Mouse (Mus musculus) liver, embryonic 12.5 days (tissue): ENCODE measurements around the gene Nceh1. TPM values are rescaled to one million over a fixed set of nuclear protein-coding genes. Genes with fewer than 3 reads are reported as not detected.
A peak's percentile ranks its signal among the peaks of the same experiment; 100 is the strongest.

Experiments used
- ATAC-seq: fragments of 200-750 bp; cut with Nextera tagmentation; 2 replicates; pipeline ENCODE4 v1.8.0; 2017; ENCODE audit warnings: moderate number of reproducible peaks, mild to moderate bottlenecking, moderate library complexity
- H3K27ac ChIP-seq: fragments of 300-500 bp; sonication (generic); 2 replicates; pipeline ENCODE4 v1.5.1; 2016; ENCODE audit warnings: mild to moderate bottlenecking
- H3K27me3 ChIP-seq: fragments of 300-500 bp; sonication (generic); replicated peaks from 2 replicates; pipeline ENCODE4 v1.6.1; 2016; ENCODE audit warnings: mild to moderate bottlenecking, moderate library complexity
- H3K36me3 ChIP-seq: fragments of 300-500 bp; sonication (generic); 2 replicates; pipeline ENCODE4 v1.6.1; 2016; ENCODE audit warnings: mild to moderate bottlenecking, moderate library complexity
- H3K4me1 ChIP-seq: fragments of 300-500 bp; sonication (generic); 2 replicates; pipeline ENCODE4 v1.6.1; 2016
- H3K4me2 ChIP-seq: fragments of 300-500 bp; sonication (generic); 2 replicates; pipeline ENCODE4 v1.6.1; 2016; ENCODE audit warnings: mild to moderate bottlenecking, moderate library complexity
- H3K4me3 ChIP-seq: fragments of 300-500 bp; sonication (generic); 2 replicates; pipeline ENCODE4 v1.5.1; 2016; ENCODE audit warnings: mild to moderate bottlenecking, moderate library complexity
- H3K9ac ChIP-seq: fragments of 300-500 bp; sonication (generic); 2 replicates; pipeline ENCODE4 v1.6.1; 2016; ENCODE audit warnings: mild to moderate bottlenecking, moderate library complexity
- H3K9me3 ChIP-seq: fragments of 300-500 bp; sonication (generic); replicated peaks from 2 replicates; pipeline ENCODE4 v1.6.1; 2016; ENCODE audit warnings: mild to moderate bottlenecking, moderate library complexity
- WGBS: fragments of 180-500 bp; shearing (Covaris S2); methylation state at CpG from one replicate; pipeline ENCODE4 v1.1.7; 2016; ENCODE audit not compliant: insufficient replicate concordance; 5-methylcytosine and 5-hydroxymethylcytosine counted together
- polyA plus RNA-seq: library from polyadenylated mRNA; unstranded; fragments of >200 nt; fragmentation: Nextera tagmentation; extraction: Ambion mirVana; gene quantifications from 2 replicates; pipeline ENCODE4 v1.2.1, GENCODE M21; 2016

The Nceh1 gene
- polyA plus RNA-seq, 1 experiment from 2014 or later: 2.8 TPM

DNA sequence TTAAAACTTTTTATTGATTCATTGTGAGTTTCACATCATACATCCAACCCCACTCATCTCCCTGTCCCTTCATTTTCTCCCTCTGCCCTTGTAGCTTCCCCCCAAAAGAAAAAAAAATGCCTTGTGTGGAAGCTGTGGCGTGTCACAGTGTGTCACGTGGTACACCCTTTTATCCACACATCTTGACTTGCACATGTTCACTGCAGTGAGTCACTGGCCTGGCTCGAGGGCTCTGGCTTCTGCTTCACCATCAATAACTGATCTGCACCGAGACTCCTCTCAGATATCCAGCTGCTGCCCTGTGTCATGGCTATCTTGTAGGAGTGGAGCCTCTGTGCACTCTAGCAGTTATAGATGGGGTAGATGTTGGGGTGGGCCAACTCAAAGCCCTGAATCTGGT, 12.4 kb downstream of the Nceh1 start:
- 26% methylated on average over 4 of the region's 4 CpGs for WGBS
- Histone ChIP-seq H3K36me3 (no peaks in the 10 kb centered on the region), H3K9ac (no peak overlapping the region), H3K27ac (no peak overlapping the region), H3K4me1 (peaks cover 33% of the 10 kb centered on the region), H3K4me3 (no peak overlapping the region), H3K9me3 (no peaks in the 10 kb centered on the region), H3K27me3 (no peaks in the 10 kb centered on the region), H3K4me2 (no peak overlapping the region)
- ATAC-seq: peak; percentile 10; the same call in 1 of the 2 replicates

DNA sequence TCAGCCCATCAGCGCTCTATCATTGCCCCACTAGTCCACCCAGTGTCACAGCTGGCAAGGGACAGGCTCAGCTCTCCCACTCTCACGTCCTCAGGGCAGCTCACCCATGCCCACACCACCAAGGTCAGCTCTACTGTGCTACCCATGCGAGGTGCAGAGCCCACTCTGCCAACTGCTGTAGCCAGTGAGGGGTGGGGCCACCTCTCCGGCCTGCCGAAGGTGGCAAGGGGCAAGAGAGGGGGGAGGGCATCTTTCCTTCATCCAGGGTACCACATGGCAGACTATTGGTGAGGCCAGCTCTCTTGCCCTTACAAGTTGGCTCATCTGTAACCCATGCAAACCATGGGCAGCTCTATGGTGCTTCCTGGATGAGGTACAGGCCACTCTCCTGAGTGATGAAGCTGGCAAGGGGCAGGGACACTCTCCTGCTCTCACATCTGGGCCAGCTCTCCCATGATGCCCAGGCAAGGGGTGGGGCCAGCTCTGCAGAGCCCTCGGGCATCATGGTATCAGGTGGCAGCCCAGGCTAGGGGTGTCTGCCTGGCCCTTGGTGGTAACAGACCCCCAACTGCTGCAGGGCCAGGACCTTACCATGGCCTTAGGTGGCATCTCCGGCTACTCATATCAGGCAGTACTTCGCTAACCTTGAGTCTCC, 12.9 kb downstream of the Nceh1 start:
- H3K4me1 ChIP-seq: peaks cover 33% of the 10 kb centered on the region
- no peak overlapping the region for H3K27ac ChIP-seq
- no peaks in the 10 kb centered on the region for H3K27me3 ChIP-seq
- no peaks in the 10 kb centered on the region for H3K36me3 ChIP-seq
- H3K9me3 ChIP-seq: no peaks in the 10 kb centered on the region
- H3K4me3 ChIP-seq: no peak overlapping the region
- H3K4me2 ChIP-seq: no peak overlapping the region
- 0 out of 2 replicates have a peak, but pooled peaks have one; percentile 7 for ATAC-seq
- 78% methylated on average over 8 of the region's 8 CpGs for WGBS
- no peak overlapping the region for H3K9ac ChIP-seq

DNA sequence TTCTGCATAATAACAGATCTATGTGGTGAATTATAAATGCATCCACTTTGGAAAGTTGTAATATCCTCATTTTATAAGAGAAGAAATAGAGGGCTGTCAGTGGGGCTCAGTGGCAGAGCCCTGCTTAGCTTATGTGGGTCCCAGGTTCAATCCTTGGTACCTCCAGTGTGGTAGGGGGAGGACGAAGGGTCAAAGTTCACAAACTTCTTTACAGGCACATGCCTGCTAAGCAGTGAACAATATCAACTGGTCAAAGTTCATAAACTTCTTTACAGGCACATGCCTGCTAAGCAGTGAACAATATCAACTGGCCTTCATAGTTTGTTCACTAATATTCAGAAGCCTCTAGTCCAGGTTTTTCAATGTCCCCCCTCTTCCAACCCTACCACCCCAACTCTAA, 13.8 kb downstream of the Nceh1 start:
- H3K9ac ChIP-seq: no peak overlapping the region
- no peaks in the 10 kb centered on the region for H3K27me3 ChIP-seq
- no peak for ATAC-seq
- WGBS: 57% methylated on average over 1 of the region's 1 CpGs
- H3K9me3 ChIP-seq: no peaks in the 10 kb centered on the region
- no peak overlapping the region for H3K27ac ChIP-seq
- no peaks in the 10 kb centered on the region for H3K36me3 ChIP-seq
- H3K4me3 ChIP-seq: no peak overlapping the region
- H3K4me2 ChIP-seq: no peak overlapping the region
- peaks cover 38% of the 10 kb centered on the region for H3K4me1 ChIP-seq

DNA sequence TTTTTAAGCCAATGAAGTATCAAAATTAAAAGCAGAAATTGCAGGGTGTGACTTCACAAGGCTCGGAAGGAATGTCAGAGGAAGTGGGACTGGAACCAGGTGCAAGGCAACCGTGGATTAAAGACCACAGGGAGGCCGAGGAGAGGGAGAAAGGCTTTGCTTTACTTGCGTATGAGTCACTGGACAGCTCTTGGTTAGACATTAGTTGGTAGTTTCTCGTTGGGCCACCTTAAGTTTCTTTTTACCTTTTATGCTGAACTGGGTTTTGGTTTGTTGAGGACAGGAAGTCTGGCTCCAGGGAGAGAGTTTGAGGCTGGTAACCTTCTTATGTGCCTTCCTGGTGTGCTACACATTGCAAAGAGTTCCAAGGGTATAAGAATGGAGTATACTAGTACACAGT, 15.1 kb downstream of the Nceh1 start:
- Histone ChIP-seq H3K4me1 (peaks cover 36% of the 10 kb centered on the region), H3K9ac (no peak overlapping the region), H3K27ac (no peak overlapping the region), H3K4me3 (no peak overlapping the region), H3K27me3 (no peaks in the 10 kb centered on the region), H3K4me2 (no peak overlapping the region), H3K9me3 (no peaks in the 10 kb centered on the region), H3K36me3 (no peaks in the 10 kb centered on the region)
- ATAC-seq: no peak
- 61% methylated on average over 5 of the region's 5 CpGs for WGBS

DNA sequence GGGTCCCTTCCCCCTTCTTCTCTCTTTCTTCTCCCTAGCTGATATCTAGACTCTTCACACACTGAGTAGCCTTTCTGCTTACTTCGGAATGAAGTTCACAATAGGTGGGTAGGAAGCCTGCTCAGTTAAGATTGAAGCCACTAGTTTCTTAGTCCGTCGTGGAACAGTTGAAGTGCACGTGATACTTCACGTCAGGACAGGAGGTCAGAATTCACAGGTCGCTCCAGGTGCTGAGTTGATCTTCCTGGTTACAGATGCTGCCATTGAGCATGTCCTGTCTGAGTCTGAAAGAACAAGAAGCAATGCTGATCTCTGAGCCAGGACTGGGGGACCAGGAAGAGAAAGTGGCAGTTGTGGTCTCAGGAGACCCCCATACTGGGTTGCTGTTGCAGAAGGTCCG, 16.4 kb downstream of the Nceh1 start:
- Histone ChIP-seq H3K36me3 (no peaks in the 10 kb centered on the region), H3K4me1 (peaks cover 27% of the 10 kb centered on the region), H3K4me3 (no peak overlapping the region), H3K4me2 (no peak overlapping the region), H3K27ac (no peak overlapping the region), H3K27me3 (no peaks in the 10 kb centered on the region), H3K9ac (no peak overlapping the region), H3K9me3 (no peaks in the 10 kb centered on the region)
- 60% methylated on average over 7 of the region's 7 CpGs for WGBS
- no peak for ATAC-seq

DNA sequence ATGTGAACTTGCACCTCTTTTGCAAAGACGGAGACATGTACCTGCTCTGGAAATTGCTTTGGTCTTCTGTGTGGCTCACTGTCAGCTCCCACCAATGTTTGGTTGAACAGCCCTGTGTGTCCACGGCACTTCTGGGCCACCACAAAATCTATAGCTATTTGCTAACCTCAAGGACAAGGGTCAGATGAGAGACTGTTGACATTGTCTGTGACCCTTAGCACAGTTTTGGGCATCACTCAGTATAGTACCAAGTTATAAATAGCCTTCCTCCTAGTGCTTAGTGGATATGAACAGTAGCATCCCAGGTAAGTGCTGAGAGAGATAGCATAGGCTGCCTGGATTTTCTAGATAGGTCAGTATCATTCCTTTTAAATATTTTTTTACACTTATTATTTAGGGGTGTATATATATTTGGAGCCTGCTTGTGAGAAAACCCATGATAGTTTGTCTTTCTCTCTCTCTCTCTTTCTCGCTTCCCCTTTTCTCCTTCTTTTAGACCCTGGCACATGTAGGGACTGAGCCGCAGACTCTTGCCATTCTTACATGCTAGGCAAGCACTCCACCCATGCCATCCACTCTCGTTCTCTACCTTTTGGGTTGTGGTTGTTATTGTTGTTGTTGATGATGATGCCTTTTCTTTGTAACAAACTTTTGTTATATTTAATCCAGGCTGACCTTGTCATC, 19.1 kb downstream of the Nceh1 start:
- H3K4me3 ChIP-seq: no peak overlapping the region
- no peaks in the 10 kb centered on the region for H3K27me3 ChIP-seq
- H3K4me1 ChIP-seq: peaks cover 18% of the 10 kb centered on the region; the same call in 1 of the 2 replicates
- peak; percentile 46; the same call in 1 of the 2 replicates for ATAC-seq
- no peak overlapping the region for H3K4me2 ChIP-seq
- no peak overlapping the region for H3K27ac ChIP-seq
- H3K36me3 ChIP-seq: no peaks in the 10 kb centered on the region
- WGBS: 59% methylated on average over 5 of the region's 5 CpGs
- H3K9me3 ChIP-seq: no peaks in the 10 kb centered on the region
- H3K9ac ChIP-seq: no peak overlapping the region

DNA sequence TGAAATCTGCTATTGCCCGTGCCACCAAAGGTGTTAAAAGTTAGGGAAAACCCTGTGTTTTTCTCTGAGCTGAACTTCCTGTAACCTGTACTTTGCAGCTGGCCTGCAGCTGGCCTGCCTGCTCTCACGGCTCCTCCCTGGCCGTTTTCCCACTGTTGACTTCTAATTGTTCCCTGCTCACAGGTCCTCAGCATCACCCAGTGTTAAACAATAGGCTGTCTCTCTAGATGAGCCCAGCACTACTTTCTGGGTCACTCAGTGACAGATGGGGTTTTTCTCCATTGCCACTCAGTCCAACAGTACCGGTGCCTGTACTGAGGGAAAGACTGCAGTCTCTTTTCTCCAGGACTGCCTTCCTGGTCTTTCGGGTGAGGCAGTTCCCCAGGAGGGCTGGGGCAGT, 22.3 kb downstream of the Nceh1 start:
- Histone ChIP-seq H3K4me2 (no peak overlapping the region), H3K36me3 (no peaks in the 10 kb centered on the region), H3K9me3 (no peaks in the 10 kb centered on the region), H3K4me1 (peaks cover 18% of the 10 kb centered on the region; the same call in 1 of the 2 replicates), H3K4me3 (no peak overlapping the region), H3K27ac (no peak overlapping the region), H3K27me3 (no peaks in the 10 kb centered on the region), H3K9ac (no peak overlapping the region)
- ATAC-seq: no peak
- 62% methylated on average over 5 of the region's 5 CpGs for WGBS

DNA sequence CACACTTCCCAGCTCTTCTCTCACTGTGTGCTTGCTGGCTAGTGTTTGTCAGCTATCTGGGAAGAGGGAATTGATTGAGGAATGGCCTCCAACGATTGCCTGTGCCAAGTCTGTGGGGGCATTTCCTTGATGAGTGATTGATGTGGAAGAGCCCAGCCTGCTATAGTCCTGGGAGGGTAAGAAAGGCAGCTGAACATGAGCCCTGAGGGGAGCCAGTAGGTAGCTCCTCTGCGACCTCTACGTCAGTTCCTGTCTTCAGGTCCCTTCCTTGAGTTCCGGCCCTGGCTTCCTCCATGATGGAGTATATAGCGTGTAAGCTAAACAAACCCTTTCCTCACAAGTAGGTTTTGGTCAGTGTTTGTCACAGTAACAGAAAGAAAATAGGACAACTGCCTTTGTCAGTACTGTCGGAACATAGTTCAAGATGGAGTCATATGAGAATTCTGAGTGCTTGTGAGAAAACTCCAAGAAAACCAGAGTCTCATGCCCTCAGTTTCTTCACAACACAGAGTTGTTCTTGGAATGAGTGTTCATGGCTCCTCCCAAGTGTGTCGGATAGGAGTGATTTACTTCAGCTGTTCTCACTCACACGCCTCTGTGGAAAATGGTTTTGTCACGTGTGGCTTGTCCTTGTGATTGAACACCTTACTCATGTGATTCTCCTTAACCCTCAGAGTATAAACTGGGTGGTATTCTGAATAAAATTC, 22.9 kb downstream of the Nceh1 start:
- Histone ChIP-seq H3K9ac (no peak overlapping the region), H3K27me3 (no peaks in the 10 kb centered on the region), H3K36me3 (no peaks in the 10 kb centered on the region), H3K9me3 (no peaks in the 10 kb centered on the region), H3K4me2 (no peak overlapping the region), H3K27ac (no peak overlapping the region), H3K4me1 (peaks cover 18% of the 10 kb centered on the region; the same call in 1 of the 2 replicates), H3K4me3 (no peak overlapping the region)
- no peak for ATAC-seq
- 78% methylated on average over 9 of the region's 9 CpGs for WGBS

DNA sequence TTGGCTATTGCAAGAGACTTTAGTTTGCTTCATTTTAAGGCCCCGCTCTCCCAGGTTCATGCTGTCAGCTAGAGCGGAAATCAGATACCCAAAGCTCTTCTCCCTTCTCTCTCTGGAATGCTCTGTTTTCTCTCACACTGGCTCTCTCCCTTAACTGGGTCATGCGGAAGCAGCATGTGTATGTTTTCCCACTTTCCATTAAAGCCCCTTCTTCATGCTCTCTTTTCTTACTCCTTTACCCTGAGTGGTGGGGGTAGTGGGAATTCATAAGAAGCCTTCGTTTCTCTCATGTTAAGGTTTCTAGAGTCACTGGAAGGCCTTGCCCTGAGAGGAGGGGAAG, 23.4 kb downstream of the Nceh1 start:
- WGBS: 69% methylated on average over 4 of the region's 4 CpGs
- no peaks in the 10 kb centered on the region for H3K9me3 ChIP-seq
- H3K4me3 ChIP-seq: no peak overlapping the region
- H3K4me1 ChIP-seq: peaks cover 16% of the 10 kb centered on the region; the same call in 1 of the 2 replicates
- no peak overlapping the region for H3K9ac ChIP-seq
- ATAC-seq: no peak
- H3K4me2 ChIP-seq: no peak overlapping the region
- no peaks in the 10 kb centered on the region for H3K27me3 ChIP-seq
- H3K36me3 ChIP-seq: no peaks in the 10 kb centered on the region
- no peak overlapping the region for H3K27ac ChIP-seq

DNA sequence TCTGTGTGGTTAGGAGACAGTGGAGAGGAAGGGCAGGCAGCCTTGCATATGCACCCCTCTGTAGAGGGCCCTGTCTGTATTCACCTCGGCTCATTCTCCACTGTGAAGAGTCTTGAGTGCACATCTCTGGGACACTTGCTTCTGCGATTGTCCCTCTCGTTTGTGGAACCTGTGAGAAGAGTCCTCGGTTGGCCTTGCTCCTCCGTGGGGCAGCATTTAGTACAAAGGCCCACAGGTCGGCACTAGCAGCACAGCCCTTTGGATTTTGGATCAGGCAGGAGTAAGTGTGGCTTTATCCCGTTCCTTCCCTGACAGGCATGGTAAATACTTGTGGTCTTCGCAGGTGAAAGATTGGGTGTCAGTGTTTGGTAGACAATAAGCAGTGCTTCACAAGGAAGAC, 23.8 kb downstream of the Nceh1 start:
- no peak overlapping the region for H3K9ac ChIP-seq
- H3K27ac ChIP-seq: no peak overlapping the region
- ATAC-seq: no peak
- H3K27me3 ChIP-seq: no peaks in the 10 kb centered on the region
- H3K9me3 ChIP-seq: no peaks in the 10 kb centered on the region
- 0 out of 2 replicates have a peak, but pooled peaks cover 12% of the 10 kb centered on the region for H3K4me1 ChIP-seq
- no peaks in the 10 kb centered on the region for H3K36me3 ChIP-seq
- H3K4me2 ChIP-seq: no peak overlapping the region
- 73% methylated on average over 8 of the region's 8 CpGs for WGBS
- H3K4me3 ChIP-seq: no peak overlapping the region

DNA sequence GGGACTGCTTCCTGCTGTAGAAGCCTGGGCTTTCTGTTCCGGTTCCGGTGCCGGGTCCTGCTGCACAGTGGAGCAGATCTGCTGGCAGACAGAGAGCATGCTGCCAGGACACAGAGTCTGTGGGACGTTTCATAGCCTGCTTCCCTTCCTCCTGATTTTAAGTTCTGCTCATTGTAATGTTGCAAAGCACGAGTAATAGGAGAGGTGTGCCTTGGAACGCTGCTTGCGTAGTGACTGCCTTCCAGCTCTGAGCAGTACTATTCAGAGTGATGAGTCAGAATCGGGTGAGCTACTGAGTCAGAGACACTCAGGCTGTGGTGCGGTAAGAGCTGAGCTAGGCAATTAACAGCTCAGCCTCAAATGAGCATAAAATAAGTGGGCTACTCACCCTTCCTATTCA, 26.9 kb downstream of the Nceh1 start:
- Histone ChIP-seq H3K27ac (no peak overlapping the region), H3K9ac (no peak overlapping the region), H3K27me3 (no peaks in the 10 kb centered on the region), H3K4me3 (no peak overlapping the region), H3K9me3 (no peaks in the 10 kb centered on the region), H3K36me3 (no peaks in the 10 kb centered on the region), H3K4me2 (no peak overlapping the region), H3K4me1 (0 out of 2 replicates have a peak, but pooled peaks cover 7% of the 10 kb centered on the region)
- 71% methylated on average over 9 of the region's 9 CpGs for WGBS
- ATAC-seq: no peak

DNA sequence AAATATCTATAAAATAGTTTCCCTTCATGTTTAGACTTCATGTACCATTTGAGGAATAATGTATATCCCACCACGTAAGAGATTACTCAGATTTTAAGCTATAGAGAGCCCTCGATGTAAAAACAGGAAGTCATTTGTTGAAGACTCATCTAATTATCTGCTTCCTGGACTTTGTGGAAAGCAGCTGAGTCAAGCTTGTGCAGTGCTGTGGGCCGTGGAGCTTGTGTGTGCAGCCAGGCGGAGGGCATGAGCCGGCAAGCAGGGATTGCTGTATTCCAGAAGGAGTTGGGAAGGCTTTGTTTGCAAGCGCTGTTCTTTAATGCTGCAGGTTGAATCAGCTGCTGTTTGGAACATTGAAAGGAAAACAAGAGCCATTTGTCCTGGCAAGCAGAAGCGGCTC, 27.5 kb downstream of the Nceh1 start:
- Histone ChIP-seq H3K36me3 (no peaks in the 10 kb centered on the region), H3K4me3 (no peak overlapping the region), H3K27me3 (no peaks in the 10 kb centered on the region), H3K27ac (no peak overlapping the region), H3K4me2 (no peak overlapping the region), H3K9ac (no peak overlapping the region), H3K4me1 (0 out of 2 replicates have a peak, but pooled peaks cover 3% of the 10 kb centered on the region), H3K9me3 (no peaks in the 10 kb centered on the region)
- no peak for ATAC-seq
- 39% methylated on average over 7 of the region's 7 CpGs for WGBS
